ENCODE assay signal across 16 mouse cellular contexts in genomic region chr6:99160348-99160693, GRCm38 (mm10).
DNase-seq lines count a peak whose midpoint lies in the region; ATAC-seq and TF ChIP-seq lines count a peak whose summit lies in the region.
"Had no signal": no experiment of that assay in that cellular context is flagged by ENCODE, and none has a peak within 500 bp of the region (broad histone marks: within the 10 kb centered on the region; RNA-seq: fewer than 3 reads in every experiment).

No protein-coding gene starts in this region.

- H3K9ac ChIP-seq in hindbrain, embryonic 13.5 days: no peak overlapping the region
- H3K9ac ChIP-seq in hindbrain, embryonic 16.5 days (ENCODE audit: low read depth, low read length): no peak overlapping the region
- H3K9ac ChIP-seq in midbrain, embryonic 15.5 days: no peak overlapping the region
- no peak overlapping the region for H3K9ac ChIP-seq in midbrain, embryonic 13.5 days (replicated peaks)
- no peak overlapping the region for H3K9ac ChIP-seq in limb, embryonic 12.5 days (replicated peaks)
- peak overlapping the region; percentile 2; the same call in 1 of the 2 replicates for H3K9ac ChIP-seq in stomach, embryonic 16.5 days (ENCODE audit: low read length)
- no peak overlapping the region for H3K9ac ChIP-seq in liver, postnatal 0 days (replicated peaks)
- H3K9ac ChIP-seq: forebrain, postnatal 0 days had no signal

- no peaks in the 10 kb centered on the region for H3K36me3 ChIP-seq in hindbrain, embryonic 13.5 days
- no peaks in the 10 kb centered on the region for H3K36me3 ChIP-seq in hindbrain, embryonic 16.5 days (ENCODE audit: control insufficient read depth, insufficient read depth, low read length)
- no peaks in the 10 kb centered on the region for H3K36me3 ChIP-seq in midbrain, embryonic 15.5 days (replicated peaks)
- H3K36me3 ChIP-seq in midbrain, embryonic 13.5 days: no peaks in the 10 kb centered on the region
- no peaks in the 10 kb centered on the region for H3K36me3 ChIP-seq in limb, embryonic 12.5 days
- H3K36me3 ChIP-seq in stomach, embryonic 16.5 days (ENCODE audit: control insufficient read depth, insufficient read depth, low read length): no peaks in the 10 kb centered on the region
- H3K36me3 ChIP-seq in liver, postnatal 0 days (replicated peaks; ENCODE audit: insufficient read depth, low read length): peaks cover 14% of the 10 kb centered on the region; the same call in 1 of the 2 replicates

- H3K9me3 ChIP-seq in hindbrain, embryonic 13.5 days: no peaks in the 10 kb centered on the region
- no peaks in the 10 kb centered on the region for H3K9me3 ChIP-seq in hindbrain, embryonic 16.5 days (ENCODE audit: control insufficient read depth, low read length)
- no peaks in the 10 kb centered on the region for H3K9me3 ChIP-seq in midbrain, embryonic 15.5 days
- no peaks in the 10 kb centered on the region for H3K9me3 ChIP-seq in midbrain, embryonic 13.5 days
- H3K9me3 ChIP-seq in limb, embryonic 12.5 days: no peaks in the 10 kb centered on the region
- no peaks in the 10 kb centered on the region for H3K9me3 ChIP-seq in stomach, embryonic 16.5 days (replicated peaks; ENCODE audit: control insufficient read depth, low read length)
- H3K9me3 ChIP-seq in liver, postnatal 0 days (ENCODE audit: low read length): no peaks in the 10 kb centered on the region

- ATAC-seq in hindbrain, embryonic 13.5 days (ENCODE audit: low FRiP score): no peak
- no peak for ATAC-seq in hindbrain, embryonic 16.5 days
- no peak for ATAC-seq in midbrain, embryonic 15.5 days (replicated peaks)
- ATAC-seq in midbrain, embryonic 13.5 days: no peak
- peak; percentile 52 for ATAC-seq in limb, embryonic 12.5 days (ENCODE audit: insufficient number of reproducible peaks, insufficient read depth, low FRiP score, low TSS enrichment, low read depth)
- no peak for ATAC-seq in stomach, embryonic 16.5 days (ENCODE audit: insufficient read depth, low FRiP score)
- ATAC-seq in liver, postnatal 0 days: no peak
- ATAC-seq: CD4-positive, CD25-positive, alpha-beta regulatory T cell, adult 4 months had no signal

- no peak overlapping the region for H3K4me3 ChIP-seq in hindbrain, embryonic 13.5 days
- no peak overlapping the region for H3K4me3 ChIP-seq in hindbrain, embryonic 16.5 days (ENCODE audit: low read length)
- H3K4me3 ChIP-seq in midbrain, embryonic 15.5 days: no peak overlapping the region
- no peak overlapping the region for H3K4me3 ChIP-seq in midbrain, embryonic 13.5 days (replicated peaks)
- peak overlapping the region; percentile 15; the same call in 1 of the 2 replicates for H3K4me3 ChIP-seq in limb, embryonic 12.5 days (replicated peaks)
- H3K4me3 ChIP-seq in stomach, embryonic 16.5 days (replicated peaks; ENCODE audit: low read length): no peak overlapping the region
- H3K4me3 ChIP-seq in liver, postnatal 0 days (ENCODE audit: low read depth, low read length): no peak overlapping the region

- H3K27ac ChIP-seq in hindbrain, embryonic 13.5 days: 0 out of 2 replicates have a peak overlapping the region, but pooled peaks have one; percentile 15
- H3K27ac ChIP-seq in hindbrain, embryonic 16.5 days (ENCODE audit: low read depth, low read length): no peak overlapping the region
- H3K27ac ChIP-seq in midbrain, embryonic 15.5 days: 0 out of 2 replicates have a peak overlapping the region, but pooled peaks have one; percentile 27
- no peak overlapping the region for H3K27ac ChIP-seq in midbrain, embryonic 13.5 days
- peak overlapping the region; percentile 88 for H3K27ac ChIP-seq in limb, embryonic 12.5 days
- H3K27ac ChIP-seq in stomach, embryonic 16.5 days (ENCODE audit: low read length): peak overlapping the region; percentile 56
- H3K27ac ChIP-seq in liver, postnatal 0 days (ENCODE audit: low read depth): no peak overlapping the region

- H3K4me2 ChIP-seq in hindbrain, embryonic 13.5 days: no peak overlapping the region
- no peak overlapping the region for H3K4me2 ChIP-seq in hindbrain, embryonic 16.5 days (ENCODE audit: low read length)
- H3K4me2 ChIP-seq in midbrain, embryonic 15.5 days: no peak overlapping the region
- no peak overlapping the region for H3K4me2 ChIP-seq in midbrain, embryonic 13.5 days (replicated peaks)
- H3K4me2 ChIP-seq in limb, embryonic 12.5 days: peak overlapping the region; percentile 46
- peak overlapping the region; percentile 14; the same call in 1 of the 2 replicates for H3K4me2 ChIP-seq in stomach, embryonic 16.5 days (ENCODE audit: low read depth, low read length)
- H3K4me2 ChIP-seq in liver, postnatal 0 days (ENCODE audit: low read depth, low read length): no peak overlapping the region

- DNase-seq in adipocyte (ENCODE audit: low spot score): no peak
- DNase-seq in liver, postnatal 0 days: no peak
- DNase-seq: cerebellum, adult 9-10 months; forebrain, postnatal 0 days; gastrocnemius, postnatal 36 days; heart, postnatal 10 days; kidney, adult 2 months; liver; thymus, adult 18-20 months had no signal

- TF ChIP-seq CTCF in liver, postnatal 0 days (IDR thresholded peaks at IDR 0.05; ENCODE audit: low read depth): no peak

- 59% methylated on average over 9 of the region's 9 CpGs for WGBS in hindbrain, embryonic 13.5 days
- WGBS in hindbrain, embryonic 16.5 days: 61% methylated on average over 9 of the region's 9 CpGs
- WGBS in midbrain, embryonic 15.5 days: 70% methylated on average over 9 of the region's 9 CpGs
- 69% methylated on average over 9 of the region's 9 CpGs for WGBS in midbrain, embryonic 13.5 days
- WGBS in limb, embryonic 12.5 days: 15% methylated on average over 9 of the region's 9 CpGs
- WGBS in stomach, embryonic 16.5 days: 44% methylated on average over 9 of the region's 9 CpGs
- WGBS in liver, postnatal 0 days (ENCODE audit: insufficient replicate concordance): 80% methylated on average over 9 of the region's 9 CpGs

- no peak for TF ChIP-seq EP300 in liver, postnatal 0 days (IDR thresholded peaks at IDR 0.05; ENCODE audit: low read depth)

- peaks cover 15% of the 10 kb centered on the region for H3K4me1 ChIP-seq in hindbrain, embryonic 13.5 days (replicated peaks)
- H3K4me1 ChIP-seq in hindbrain, embryonic 16.5 days (ENCODE audit: control insufficient read depth, insufficient read depth, low read depth, low read length): 0 out of 2 replicates have a peak, but pooled peaks cover 3% of the 10 kb centered on the region
- peaks cover 3% of the 10 kb centered on the region; the same call in 1 of the 2 replicates for H3K4me1 ChIP-seq in midbrain, embryonic 15.5 days
- H3K4me1 ChIP-seq in midbrain, embryonic 13.5 days (replicated peaks): peaks cover 11% of the 10 kb centered on the region
- peaks cover 27% of the 10 kb centered on the region for H3K4me1 ChIP-seq in limb, embryonic 12.5 days (replicated peaks)
- H3K4me1 ChIP-seq in stomach, embryonic 16.5 days (ENCODE audit: control insufficient read depth, insufficient read depth, low read length): peaks cover 24% of the 10 kb centered on the region
- no peaks in the 10 kb centered on the region for H3K4me1 ChIP-seq in liver, postnatal 0 days (ENCODE audit: insufficient read depth)

- H3K27me3 ChIP-seq in hindbrain, embryonic 13.5 days: no peaks in the 10 kb centered on the region
- no peaks in the 10 kb centered on the region for H3K27me3 ChIP-seq in hindbrain, embryonic 16.5 days (replicated peaks; ENCODE audit: control insufficient read depth, insufficient read depth, low read length)
- H3K27me3 ChIP-seq in midbrain, embryonic 15.5 days (replicated peaks): no peaks in the 10 kb centered on the region
- H3K27me3 ChIP-seq in midbrain, embryonic 13.5 days: no peaks in the 10 kb centered on the region
- H3K27me3 ChIP-seq in limb, embryonic 12.5 days: no peaks in the 10 kb centered on the region
- no peaks in the 10 kb centered on the region for H3K27me3 ChIP-seq in stomach, embryonic 16.5 days (ENCODE audit: control insufficient read depth, insufficient read depth, low read length)
- no peaks in the 10 kb centered on the region for H3K27me3 ChIP-seq in liver, postnatal 0 days (ENCODE audit: insufficient read depth, low read length)

Comparison
In these comparisons a context has a peak if more than half of its experiments do, and no peak if none do; other contexts are left out.
1. H3K27ac ChIP-seq: peak in hindbrain, embryonic 13.5 days (single experiment), midbrain, embryonic 15.5 days (single experiment), limb, embryonic 12.5 days (single experiment) and stomach, embryonic 16.5 days (single experiment); none in hindbrain, embryonic 16.5 days (single experiment), midbrain, embryonic 13.5 days (single experiment) and liver, postnatal 0 days (single experiment).
2. H3K4me2 ChIP-seq: peak in limb, embryonic 12.5 days (single experiment) and stomach, embryonic 16.5 days (single experiment); none in hindbrain, embryonic 13.5 days (single experiment), hindbrain, embryonic 16.5 days (single experiment), midbrain, embryonic 15.5 days (single experiment), midbrain, embryonic 13.5 days (single experiment) and liver, postnatal 0 days (single experiment).